In the genomic region with DNA sequence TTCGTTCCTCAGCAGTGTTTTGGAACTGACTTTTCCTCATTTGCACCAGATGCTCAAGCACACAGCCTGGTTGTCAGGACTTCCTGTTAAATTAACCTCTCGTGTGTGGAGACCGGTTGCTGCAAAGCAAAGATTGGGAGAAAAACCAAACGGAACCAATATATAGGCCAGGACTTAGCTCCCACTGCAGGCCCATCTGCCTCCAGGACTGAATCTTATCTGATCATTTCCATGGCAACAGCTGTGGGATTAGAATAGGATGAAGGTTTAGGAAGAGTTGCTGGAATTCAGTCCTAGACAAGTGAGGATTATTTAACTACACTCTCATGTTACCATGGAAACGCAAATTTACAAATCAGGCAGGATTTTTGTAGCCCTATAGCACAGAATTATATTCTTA, we compare ENCODE assay signal across 12 mouse cellular contexts.
A peak's percentile ranks its signal among the peaks of the same experiment; 100 is the strongest.
DNase-seq lines count a peak whose midpoint lies in the region; ATAC-seq and TF ChIP-seq lines count a peak whose summit lies in the region.
"Had no signal": no experiment of that assay in that cellular context is flagged by ENCODE, and none has a peak within 500 bp of the region (broad histone marks: within the 10 kb centered on the region; RNA-seq: fewer than 3 reads in every experiment).

No protein-coding gene starts in this region.

- peak; percentile 85 for DNase-seq in brain, embryonic 14.5 days (ENCODE audit: low read depth)
- peak; percentile 62 for DNase-seq in forebrain, embryonic 14.5 days (ENCODE audit: low spot score)
- peak; percentile 24 to 53 for DNase-seq in layer of hippocampus, adult 18-20 months (ENCODE audit: low spot score in 2 of 2)
- DNase-seq in midbrain, embryonic 14.5 days: peak; percentile 85
- DNase-seq in urinary bladder, postnatal 4 days (ENCODE audit: low spot score in 2 of 2): no peak
- DNase-seq in lung, postnatal 36 days: no peak
- no peak for DNase-seq in kidney, adult 11 months
- DNase-seq: gastrocnemius, postnatal 36 days had no signal

- H3K36me3 ChIP-seq in forebrain, embryonic 14.5 days (ENCODE audit: control insufficient read depth, insufficient read depth, low read length): no peaks in the 10 kb centered on the region
- H3K36me3 ChIP-seq in midbrain, embryonic 14.5 days (ENCODE audit: control insufficient read depth, insufficient read depth, low read length): no peaks in the 10 kb centered on the region
- H3K36me3 ChIP-seq in heart, embryonic 11.5 days (ENCODE audit: control insufficient read depth, insufficient read depth, low read length): no peaks in the 10 kb centered on the region
- H3K36me3 ChIP-seq: neural tube, embryonic 12.5 days had no signal

- no peak overlapping the region for H3K9ac ChIP-seq in forebrain, embryonic 14.5 days (ENCODE audit: low read length)
- no peak overlapping the region for H3K9ac ChIP-seq in midbrain, embryonic 14.5 days (replicated peaks; ENCODE audit: low read length)
- no peak overlapping the region for H3K9ac ChIP-seq in heart, embryonic 11.5 days (ENCODE audit: low read depth, low read length)
- H3K9ac ChIP-seq: liver, embryonic 14.5 days; neural tube, embryonic 12.5 days had no signal

- H3K4me3 ChIP-seq in forebrain, embryonic 14.5 days (ENCODE audit: low read depth, low read length): no peak overlapping the region
- no peak overlapping the region for H3K4me3 ChIP-seq in midbrain, embryonic 14.5 days (replicated peaks; ENCODE audit: low read depth, low read length)
- H3K4me3 ChIP-seq in heart, embryonic 11.5 days (ENCODE audit: low read depth, low read length): no peak overlapping the region
- H3K4me3 ChIP-seq: neural tube, embryonic 12.5 days had no signal

- 51% methylated on average over 5 of the region's 5 CpGs for WGBS in forebrain, embryonic 14.5 days
- WGBS in midbrain, embryonic 14.5 days: 13% methylated on average over 5 of the region's 5 CpGs
- 55% methylated on average over 5 of the region's 5 CpGs for WGBS in heart, embryonic 11.5 days (ENCODE audit: insufficient replicate concordance)

- H3K4me1 ChIP-seq in forebrain, embryonic 14.5 days (ENCODE audit: control insufficient read depth, insufficient read depth, low read length): peaks cover 9% of the 10 kb centered on the region
- peaks cover 18% of the 10 kb centered on the region for H3K4me1 ChIP-seq in midbrain, embryonic 14.5 days (ENCODE audit: control insufficient read depth, insufficient read depth, low read length)
- H3K4me1 ChIP-seq in heart, embryonic 11.5 days (ENCODE audit: control insufficient read depth, insufficient read depth, low read length): no peaks in the 10 kb centered on the region
- H3K4me1 ChIP-seq: neural tube, embryonic 12.5 days had no signal

- H3K27me3 ChIP-seq in forebrain, embryonic 14.5 days (replicated peaks; ENCODE audit: control insufficient read depth, insufficient read depth, low read length): no peaks in the 10 kb centered on the region
- H3K27me3 ChIP-seq in midbrain, embryonic 14.5 days (ENCODE audit: control insufficient read depth, insufficient read depth, low read length): no peaks in the 10 kb centered on the region
- no peaks in the 10 kb centered on the region for H3K27me3 ChIP-seq in heart, embryonic 11.5 days (ENCODE audit: control insufficient read depth, insufficient read depth, low read length)
- H3K27me3 ChIP-seq: neural tube, embryonic 12.5 days had no signal

- H3K27ac ChIP-seq in forebrain, embryonic 14.5 days (ENCODE audit: low read depth, low read length): no peak overlapping the region
- peak overlapping the region; percentile 60 for H3K27ac ChIP-seq in midbrain, embryonic 14.5 days (replicated peaks; ENCODE audit: low read depth, low read length)
- H3K27ac ChIP-seq in heart, embryonic 11.5 days (ENCODE audit: low read depth, low read length): no peak overlapping the region
- H3K27ac ChIP-seq: liver, embryonic 14.5 days; neural tube, embryonic 12.5 days had no signal

- no peak overlapping the region for H3K4me2 ChIP-seq in forebrain, embryonic 14.5 days (ENCODE audit: low read length)
- H3K4me2 ChIP-seq in midbrain, embryonic 14.5 days (ENCODE audit: low read length): no peak overlapping the region
- no peak overlapping the region for H3K4me2 ChIP-seq in heart, embryonic 11.5 days
- H3K4me2 ChIP-seq: neural tube, embryonic 12.5 days had no signal

- TF ChIP-seq POLR2A in brain, embryonic 14.5 days (IDR thresholded peaks at IDR 0.05; ENCODE audit: borderline replicate concordance, extremely low read depth, insufficient read depth, insufficient read length, poor library complexity, severe bottlenecking): no peak

- ATAC-seq in forebrain, embryonic 14.5 days: peak; percentile 70
- ATAC-seq in midbrain, embryonic 14.5 days (ENCODE audit: low FRiP score, low TSS enrichment): peak; percentile 72
- no peak for ATAC-seq in heart, embryonic 11.5 days (replicated peaks; ENCODE audit: insufficient number of reproducible peaks, low FRiP score, low TSS enrichment)
- ATAC-seq: CD4-positive, CD25-positive, alpha-beta regulatory T cell, adult 4 months had no signal

- no peaks in the 10 kb centered on the region for H3K9me3 ChIP-seq in forebrain, embryonic 14.5 days (replicated peaks; ENCODE audit: control insufficient read depth, low read length)
- no peaks in the 10 kb centered on the region for H3K9me3 ChIP-seq in midbrain, embryonic 14.5 days (ENCODE audit: control insufficient read depth, low read length)
- H3K9me3 ChIP-seq in heart, embryonic 11.5 days (replicated peaks; ENCODE audit: control insufficient read depth, low read length): no peaks in the 10 kb centered on the region
- H3K9me3 ChIP-seq: neural tube, embryonic 12.5 days had no signal

- TF ChIP-seq CTCF in brain, embryonic 14.5 days (IDR thresholded peaks at IDR 0.05; ENCODE audit: borderline replicate concordance, extremely low read depth, insufficient read depth, insufficient read length): no peak

Comparison
In these comparisons a context has a peak if more than half of its experiments do, and no peak if none do; other contexts are left out.
1. DNase-seq: peak in brain, embryonic 14.5 days (single experiment), forebrain, embryonic 14.5 days (single experiment), layer of hippocampus, adult 18-20 months (2 of 2) and midbrain, embryonic 14.5 days (single experiment); none in urinary bladder, postnatal 4 days (0 of 2), lung, postnatal 36 days (single experiment) and kidney, adult 11 months (single experiment).